Mouse (Mus musculus): ENCODE measurements around the gene Rbbp8nl. TPM values are rescaled to one million over a fixed set of nuclear protein-coding genes. Genes with fewer than 3 reads are reported as not detected.
A peak's percentile ranks its signal among the peaks of the same experiment; 100 is the strongest.

Rbbp8nl gene
- total and polyA plus RNA-seq, 3 experiments: not detected

GRCm38 (mm10) chr2:180279321-180279720 is 10.4 kb downstream of the Rbbp8nl start:
- intact Hi-C loops (cut with DNase I): loop anchor here (5.0 kb wide), 1 partner anchor 303 kb away; the partner anchor contains the start of gene Mrgbp
- Histone ChIP-seq H3K4me3 (no peak overlapping the region), H3K79me2 (replicated peaks; ENCODE audit: control insufficient read depth, insufficient read depth, low read length) (no peaks in the 10 kb centered on the region), H3K36me3 (ENCODE audit: control insufficient read depth, insufficient read depth, low read length) (no peaks in the 10 kb centered on the region), H3K4me1 (ENCODE audit: control insufficient read depth, insufficient read depth, low read length) (peaks cover 8% of the 10 kb centered on the region), H3K27ac (no peak overlapping the region), H3K27me3 (ENCODE audit: control insufficient read depth, insufficient read depth, low read length) (no peaks in the 10 kb centered on the region), H3K9ac (ENCODE audit: low read depth, low read length) (no peak overlapping the region)
- no peak for TF ChIP-seq EP300 (IDR thresholded peaks at IDR 0.05; ENCODE audit: insufficient read depth, low read depth, low read length)
- no peak for TF ChIP-seq CTCF (IDR thresholded peaks at IDR 0.05)
- no peak for TF ChIP-seq POLR2A (IDR thresholded peaks at IDR 0.05; ENCODE audit: insufficient read depth, low read depth, low read length)
- 93% methylated on average over 8 of the region's 8 CpGs for WGBS
- DNase-seq: no peak

- DNase-seq: no peak
- TF ChIP-seq EP300 (IDR thresholded peaks at IDR 0.05; ENCODE audit: insufficient read depth, low read depth, low read length) (no peak), POLR2A (IDR thresholded peaks at IDR 0.05; ENCODE audit: insufficient read depth, low read depth, low read length) (no peak), CTCF (IDR thresholded peaks at IDR 0.05) (no peak)
- Histone ChIP-seq H3K4me1 (ENCODE audit: control insufficient read depth, insufficient read depth, low read length) (peaks cover 12% of the 10 kb centered on the region), H3K79me2 (replicated peaks; ENCODE audit: control insufficient read depth, insufficient read depth, low read length) (peaks cover under 1% of the 10 kb centered on the region; the same call in 1 of the 2 replicates), H3K27me3 (ENCODE audit: control insufficient read depth, insufficient read depth, low read length) (no peaks in the 10 kb centered on the region), H3K27ac (no peak overlapping the region), H3K4me3 (no peak overlapping the region), H3K9ac (ENCODE audit: low read depth, low read length) (no peak overlapping the region), H3K36me3 (ENCODE audit: control insufficient read depth, insufficient read depth, low read length) (no peaks in the 10 kb centered on the region)
- 87% methylated on average over 8 of the region's 8 CpGs for WGBS
- intact Hi-C loops (cut with DNase I): loop anchor here (5.0 kb wide), 1 partner anchor 304 kb away; the partner anchor contains the start of gene Mrgbp
Observed at GRCm38 (mm10) chr2:180277773-180278320, 11.8 kb downstream of the Rbbp8nl start.

- TF ChIP-seq POLR2A (IDR thresholded peaks at IDR 0.05; ENCODE audit: insufficient read depth, low read depth, low read length) (no peak), EP300 (IDR thresholded peaks at IDR 0.05; ENCODE audit: insufficient read depth, low read depth, low read length) (no peak), CTCF (IDR thresholded peaks at IDR 0.05) (no peak)
- Histone ChIP-seq H3K27me3 (ENCODE audit: control insufficient read depth, insufficient read depth, low read length) (no peaks in the 10 kb centered on the region), H3K9ac (ENCODE audit: low read depth, low read length) (no peak overlapping the region), H3K27ac (no peak overlapping the region; the same call in 1 of the 2 replicates), H3K79me2 (replicated peaks; ENCODE audit: control insufficient read depth, insufficient read depth, low read length) (peaks cover 3% of the 10 kb centered on the region; the same call in 1 of the 2 replicates), H3K36me3 (ENCODE audit: control insufficient read depth, insufficient read depth, low read length) (no peaks in the 10 kb centered on the region), H3K4me1 (ENCODE audit: control insufficient read depth, insufficient read depth, low read length) (peaks cover 16% of the 10 kb centered on the region), H3K4me3 (no peak overlapping the region)
- DNase-seq: no peak
- WGBS: 43% methylated on average over 8 of the region's 8 CpGs
- intact Hi-C loops (cut with DNase I): loop anchor here (5.0 kb wide), 1 partner anchor 305 kb away; the partner anchor contains the start of gene Mrgbp
Observed at GRCm38 (mm10) chr2:180276851-180277259, 12.8 kb downstream of the Rbbp8nl start.

- intact Hi-C loops (cut with DNase I): loop anchor here (5.0 kb wide), 1 partner anchor 306 kb away; the partner anchor contains the start of gene Mrgbp
- no peak overlapping the region for H3K4me3 ChIP-seq
- peaks cover 3% of the 10 kb centered on the region; the same call in 1 of the 2 replicates for H3K79me2 ChIP-seq (replicated peaks; ENCODE audit: control insufficient read depth, insufficient read depth, low read length)
- H3K4me1 ChIP-seq (ENCODE audit: control insufficient read depth, insufficient read depth, low read length): peaks cover 17% of the 10 kb centered on the region
- H3K27me3 ChIP-seq (ENCODE audit: control insufficient read depth, insufficient read depth, low read length): no peaks in the 10 kb centered on the region
- H3K36me3 ChIP-seq (ENCODE audit: control insufficient read depth, insufficient read depth, low read length): no peaks in the 10 kb centered on the region
- TF ChIP-seq CTCF (IDR thresholded peaks at IDR 0.05) (no peak), EP300 (IDR thresholded peaks at IDR 0.05; ENCODE audit: insufficient read depth, low read depth, low read length) (no peak), POLR2A (IDR thresholded peaks at IDR 0.05; ENCODE audit: insufficient read depth, low read depth, low read length) (no peak)
- 32% methylated on average over 4 of the region's 4 CpGs for WGBS
- peak overlapping the region; percentile 47 for H3K27ac ChIP-seq
- no peak for DNase-seq
- no peak overlapping the region for H3K9ac ChIP-seq (ENCODE audit: low read depth, low read length)
Observed at GRCm38 (mm10) chr2:180276385-180276784, 13.3 kb downstream of the Rbbp8nl start.

- peak overlapping the region; percentile 47 for H3K27ac ChIP-seq
Observed at GRCm38 (mm10) chr2:180275836-180276235, 13.8 kb downstream of the Rbbp8nl start.

GRCm38 (mm10) chr2:180274523-180274922 is 15.2 kb downstream of the Rbbp8nl start:
- H3K27ac ChIP-seq: no peak overlapping the region
- no peak overlapping the region for H3K4me3 ChIP-seq
- H3K36me3 ChIP-seq (ENCODE audit: control insufficient read depth, insufficient read depth, low read length): no peaks in the 10 kb centered on the region
- TF ChIP-seq POLR2A (IDR thresholded peaks at IDR 0.05; ENCODE audit: insufficient read depth, low read depth, low read length) (no peak), CTCF (IDR thresholded peaks at IDR 0.05) (no peak), EP300 (IDR thresholded peaks at IDR 0.05; ENCODE audit: insufficient read depth, low read depth, low read length) (no peak)
- intact Hi-C loops (cut with DNase I): no loop called here
- WGBS: 92% methylated on average over 2 of the region's 2 CpGs
- H3K27me3 ChIP-seq (ENCODE audit: control insufficient read depth, insufficient read depth, low read length): no peaks in the 10 kb centered on the region
- peaks cover 5% of the 10 kb centered on the region for H3K79me2 ChIP-seq (replicated peaks; ENCODE audit: control insufficient read depth, insufficient read depth, low read length)
- H3K4me1 ChIP-seq (ENCODE audit: control insufficient read depth, insufficient read depth, low read length): peaks cover 19% of the 10 kb centered on the region
- DNase-seq: no peak
- no peak overlapping the region for H3K9ac ChIP-seq (ENCODE audit: low read depth, low read length)

More at GRCm38 (mm10) chr2:180275836-180276235, 13.8 kb downstream of the Rbbp8nl start:
- no peaks in the 10 kb centered on the region for H3K27me3 ChIP-seq (ENCODE audit: control insufficient read depth, insufficient read depth, low read length)
- peak; percentile 87 to 89 for DNase-seq
- H3K79me2 ChIP-seq (replicated peaks; ENCODE audit: control insufficient read depth, insufficient read depth, low read length): peaks cover 4% of the 10 kb centered on the region
- H3K4me1 ChIP-seq (ENCODE audit: control insufficient read depth, insufficient read depth, low read length): peaks cover 19% of the 10 kb centered on the region
- H3K9ac ChIP-seq (ENCODE audit: low read depth, low read length): no peak overlapping the region
- WGBS: under 1% methylated on average over 8 of the region's 8 CpGs
- H3K4me3 ChIP-seq: no peak overlapping the region
- TF ChIP-seq CTCF (IDR thresholded peaks at IDR 0.05) (no peak; the same call in 1 of the 2 replicates), EP300 (IDR thresholded peaks at IDR 0.05; ENCODE audit: insufficient read depth, low read depth, low read length) (peak; percentile 55; the same call in 1 of the 2 replicates), POLR2A (IDR thresholded peaks at IDR 0.05; ENCODE audit: insufficient read depth, low read depth, low read length) (peak; percentile 35; the same call in 1 of the 2 replicates)
- H3K36me3 ChIP-seq (ENCODE audit: control insufficient read depth, insufficient read depth, low read length): no peaks in the 10 kb centered on the region
- intact Hi-C loops (cut with DNase I): loop anchor here (1.0 to 5.0 kb wide), 2 partner anchors 71 to 306 kb away; partner anchors contain the start of gene Mrgbp
